Mouse (Mus musculus) G1E (cell line): ENCODE data around the gene Lcn2.

Experiments used
- CTCF ChIP-seq: IDR thresholded peaks from 2 replicates; pipeline ENCODE4 v1.5.1; 2012; ENCODE audit warnings: low read depth, low read length, inconsistent platforms, mixed read lengths
- GATA1 ChIP-seq: IDR thresholded peaks from 2 replicates; pipeline ENCODE4 v1.6.1; 2012; ENCODE audit warnings: borderline replicate concordance, low read length, inconsistent platforms, mixed read lengths

DNA sequence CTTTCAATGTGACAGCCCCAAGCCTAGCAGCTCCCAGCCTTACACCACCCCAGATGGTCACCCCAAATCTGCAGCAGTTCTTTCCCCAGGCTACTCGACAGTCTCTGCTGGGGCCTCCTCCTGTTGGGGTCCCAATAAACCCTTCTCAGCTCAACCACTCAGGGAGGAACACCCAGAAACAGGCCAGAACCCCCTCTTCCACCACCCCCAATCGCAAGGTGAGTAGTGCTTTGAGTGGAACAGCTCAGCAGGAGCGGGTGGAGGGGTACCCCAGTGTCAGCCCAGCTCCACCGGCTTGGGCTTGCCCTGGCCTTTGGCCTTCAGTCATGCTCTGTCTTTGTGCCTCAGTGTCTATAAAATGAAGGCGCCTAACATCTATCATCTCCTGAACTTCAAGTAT, 20.7 kb downstream of the Lcn2 start:
- TF ChIP-seq CTCF (no peak), GATA1 (no peak)
